Mouse (Mus musculus): ENCODE data around the gene Fbp2.

Gene Fbp2

GRCm38 (mm10) chr13:62857941-62858915, at the start of gene Fbp2:
Gene Fbp2, minus strand, starts transcription at chr13:62858422.
- DNase-seq (ENCODE audit: inconsistent age in 2 of 2, low spot score in 1 of 2): no peak

DNA sequence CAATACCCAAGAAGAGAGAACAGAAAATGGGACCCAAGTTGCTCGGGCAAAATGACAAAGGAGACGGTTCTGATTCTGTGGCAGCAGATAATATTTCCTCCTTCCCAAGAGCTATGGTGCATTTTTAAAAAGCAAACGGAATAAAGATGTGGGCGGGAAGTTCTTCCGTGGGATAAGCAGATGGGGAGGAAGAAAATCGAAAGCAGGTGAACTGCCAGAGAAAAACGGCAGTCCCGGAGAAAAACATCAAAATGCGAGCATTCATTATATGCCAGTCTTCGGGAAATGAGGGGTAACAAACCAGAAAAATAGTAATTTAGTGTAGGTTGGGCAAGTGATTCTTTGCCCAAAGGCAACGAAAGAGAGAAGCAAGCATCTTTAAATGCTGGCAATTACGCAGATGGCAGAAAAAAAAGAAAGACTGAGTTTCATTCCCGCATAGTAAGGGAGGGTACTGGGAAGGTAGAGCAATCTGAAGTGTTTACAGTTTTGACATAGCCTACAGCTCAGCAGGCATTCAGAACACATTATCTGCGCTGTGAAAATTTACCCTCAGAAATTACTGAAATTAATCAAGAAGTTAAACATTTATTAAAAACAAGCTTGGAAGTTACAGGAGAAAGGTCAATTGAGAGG, 49.4 kb upstream of the Fbp2 start:
- no peak for DNase-seq (ENCODE audit: inconsistent age in 2 of 2, low spot score in 1 of 2)

GRCm38 (mm10) chr13:62901139-62901538, 42.9 kb upstream of the Fbp2 start:
- no peak for DNase-seq (ENCODE audit: inconsistent age in 2 of 2, low spot score in 1 of 2)

DNA sequence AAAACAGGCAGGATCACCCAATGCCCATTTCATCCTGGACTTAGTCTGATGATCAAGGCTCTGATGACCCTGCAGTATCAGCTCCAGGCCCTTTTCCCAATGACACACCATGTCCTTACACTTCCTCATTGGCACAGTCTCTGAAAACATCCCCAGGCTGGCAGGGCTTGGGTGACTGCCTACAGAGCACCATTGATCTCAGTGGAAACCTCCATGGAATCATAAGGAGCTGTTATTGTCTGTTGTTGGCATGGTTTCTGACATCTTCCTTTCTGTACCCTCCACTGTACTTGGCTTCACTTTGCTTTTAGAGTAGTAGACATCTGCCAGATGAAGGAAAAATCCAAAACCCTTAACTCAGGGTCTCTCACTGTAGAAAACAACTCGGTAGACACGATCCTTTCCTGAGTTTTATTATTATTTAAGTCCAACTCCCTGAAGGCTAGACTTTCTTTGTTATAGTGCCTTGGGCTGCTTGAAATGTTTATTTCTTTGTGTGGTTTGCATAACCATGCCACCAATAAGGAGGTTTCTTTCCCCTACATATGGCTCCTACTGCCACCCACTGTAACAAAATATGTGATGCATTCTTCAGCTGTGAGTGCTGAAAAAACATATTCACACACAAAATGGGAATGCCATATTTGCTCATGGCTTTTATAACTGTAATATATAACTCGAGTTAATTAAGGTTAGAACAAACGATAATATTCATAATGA, 39.9 kb upstream of the Fbp2 start:
- DNase-seq (ENCODE audit: inconsistent age in 2 of 2, low spot score in 1 of 2): no peak

DNA sequence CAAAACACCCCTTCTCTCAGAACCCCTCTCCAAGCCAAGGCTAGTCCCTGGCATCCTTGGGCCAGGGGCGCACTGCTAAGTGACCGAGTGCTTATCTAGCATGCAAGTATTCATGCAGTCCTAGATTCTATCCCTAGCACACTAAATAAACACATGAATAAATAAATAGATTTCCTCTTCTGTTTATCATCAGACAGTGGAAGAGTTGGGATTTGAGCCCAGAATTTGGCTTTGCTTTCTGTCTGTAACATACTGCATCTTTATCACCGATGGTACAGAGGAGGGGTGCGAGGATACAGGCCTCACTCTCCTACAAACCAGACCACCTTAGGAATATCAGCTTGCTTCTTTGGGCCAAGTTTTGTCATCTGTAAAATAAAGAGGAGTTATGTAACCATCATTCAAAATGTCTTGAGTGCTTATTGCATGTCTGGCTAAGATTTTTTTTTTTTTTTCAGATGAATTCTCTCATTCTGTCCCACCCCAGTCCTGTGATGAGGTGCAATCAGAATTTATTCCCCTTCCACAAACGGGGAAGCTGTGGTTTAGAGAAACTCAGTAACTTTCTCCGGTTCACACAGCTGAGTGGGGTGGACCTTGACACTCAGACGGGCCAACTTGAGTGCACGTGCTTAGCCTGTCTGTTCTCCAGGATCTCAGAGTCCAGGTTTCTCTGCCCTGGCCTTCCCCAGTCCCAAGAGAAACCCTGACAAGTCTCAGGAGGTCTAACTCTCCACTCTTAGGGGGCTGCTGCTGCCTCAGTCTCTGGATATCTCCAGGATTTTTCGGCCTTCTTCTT, 35.0 kb upstream of the Fbp2 start:
- DNase-seq (ENCODE audit: inconsistent age in 2 of 2, low spot score in 1 of 2): no peak

DNA sequence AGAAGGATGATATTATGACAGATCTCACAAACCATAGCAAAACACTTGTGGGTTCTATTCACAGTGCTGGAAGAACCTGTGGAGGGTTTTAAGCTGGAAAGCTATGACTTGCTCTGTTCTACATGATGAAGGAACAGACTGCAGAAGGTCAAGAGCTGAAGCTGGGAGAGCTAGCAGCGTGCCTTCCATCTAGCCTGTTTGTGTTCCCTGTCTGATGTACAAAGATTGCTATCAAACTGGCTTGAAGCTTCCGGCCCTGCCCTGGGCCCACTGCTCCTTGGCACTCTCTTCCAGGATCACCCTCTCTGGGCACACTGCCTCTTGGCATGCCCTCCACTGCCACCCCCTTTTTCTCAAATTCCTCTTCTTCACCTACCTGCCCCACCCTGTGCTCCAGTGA, 31.1 kb upstream of the Fbp2 start:
- DNase-seq (ENCODE audit: inconsistent age in 2 of 2, low spot score in 1 of 2): no peak

DNA sequence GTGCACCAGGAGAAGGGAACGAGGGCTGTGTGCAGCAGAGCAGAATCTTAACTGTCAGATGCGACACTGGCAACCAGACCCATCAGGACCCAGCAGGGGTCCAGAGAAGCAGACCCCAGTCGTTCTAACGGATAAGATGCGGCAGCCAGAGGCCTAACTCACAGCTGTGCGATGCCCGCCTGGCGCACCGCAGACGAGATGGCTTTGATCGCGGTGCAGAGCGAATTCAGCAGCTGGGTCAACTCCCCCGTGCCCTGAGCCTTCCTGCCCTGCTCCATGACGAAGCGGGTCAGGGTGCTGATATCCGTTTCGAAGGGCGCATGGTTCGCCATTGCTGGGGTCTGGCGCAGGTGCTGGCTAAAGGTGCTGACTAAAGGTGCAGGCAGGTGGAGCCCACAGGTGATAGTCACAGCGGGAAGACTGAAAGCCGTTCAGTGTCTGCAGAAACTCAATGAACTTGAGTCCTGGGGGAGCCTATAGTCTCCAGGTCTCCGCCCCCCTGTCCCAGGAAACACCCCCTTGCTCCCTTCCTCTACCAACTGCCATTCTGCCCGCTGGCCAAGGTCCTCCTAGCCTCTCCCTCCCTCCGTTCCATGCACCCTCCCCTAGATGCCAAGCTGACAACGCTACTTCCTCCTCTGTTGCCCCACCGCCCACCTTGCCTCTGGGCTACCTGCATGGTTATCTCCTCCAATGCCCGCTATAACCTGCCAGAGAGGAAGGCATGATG, 29.7 kb upstream of the Fbp2 start, which contains the start of gene Fbp1:
Fbp1 (minus strand) TSS at position 571 of the 730 bp plus-strand sequence.
- DNase-seq (ENCODE audit: inconsistent age in 2 of 2, low spot score in 1 of 2): no peak

DNA sequence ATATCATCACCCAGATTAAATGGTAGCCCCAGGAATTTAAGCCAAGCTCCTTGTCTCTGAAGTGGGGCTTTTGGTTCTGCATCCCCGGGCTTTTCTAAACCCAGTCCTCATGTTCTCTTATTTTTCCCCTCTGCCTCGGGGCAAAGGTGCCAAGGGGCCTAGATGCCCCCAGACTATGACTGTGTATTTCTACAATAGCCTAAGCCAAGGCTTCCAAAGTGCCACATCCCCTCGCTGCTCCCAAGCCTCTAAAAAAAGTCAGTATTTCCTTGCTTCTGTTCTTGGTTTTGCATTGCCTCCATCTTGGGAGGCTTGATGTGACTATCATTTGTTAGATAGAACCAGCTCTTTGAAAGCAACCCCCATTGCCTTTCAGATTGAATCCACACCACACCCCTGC, 26.3 kb upstream of the Fbp2 start:
- DNase-seq (ENCODE audit: inconsistent age in 2 of 2, low spot score in 1 of 2): no peak

DNA sequence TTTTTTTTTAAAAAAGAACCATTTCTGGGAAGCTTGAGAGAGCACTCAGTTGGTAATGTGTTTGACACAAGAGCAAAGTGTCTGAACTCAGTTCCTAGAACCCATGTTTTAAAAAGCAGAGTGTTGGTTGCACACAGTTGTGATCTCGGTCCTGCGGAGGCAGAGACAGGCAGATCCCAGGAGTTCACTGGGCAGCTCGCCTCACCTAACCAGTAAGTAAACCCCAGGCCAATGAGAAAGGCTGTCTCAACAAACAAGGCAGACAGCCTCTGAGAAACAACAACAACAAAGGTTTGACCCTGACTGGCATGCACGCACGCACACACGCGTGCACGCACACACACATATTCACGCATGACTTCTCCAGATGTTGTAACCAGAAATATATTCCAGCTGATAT, 25.7 kb upstream of the Fbp2 start:
- DNase-seq (ENCODE audit: inconsistent age in 2 of 2, low spot score in 1 of 2): no peak

GRCm38 (mm10) chr13:62883436-62883835, 25.2 kb upstream of the Fbp2 start:
- DNase-seq (ENCODE audit: inconsistent age in 2 of 2, low spot score in 1 of 2): peak in 1 of 2 experiments; percentile 74

GRCm38 (mm10) chr13:62882856-62883255, 24.6 kb upstream of the Fbp2 start:
- DNase-seq (ENCODE audit: inconsistent age in 2 of 2, low spot score in 1 of 2): no peak

DNA sequence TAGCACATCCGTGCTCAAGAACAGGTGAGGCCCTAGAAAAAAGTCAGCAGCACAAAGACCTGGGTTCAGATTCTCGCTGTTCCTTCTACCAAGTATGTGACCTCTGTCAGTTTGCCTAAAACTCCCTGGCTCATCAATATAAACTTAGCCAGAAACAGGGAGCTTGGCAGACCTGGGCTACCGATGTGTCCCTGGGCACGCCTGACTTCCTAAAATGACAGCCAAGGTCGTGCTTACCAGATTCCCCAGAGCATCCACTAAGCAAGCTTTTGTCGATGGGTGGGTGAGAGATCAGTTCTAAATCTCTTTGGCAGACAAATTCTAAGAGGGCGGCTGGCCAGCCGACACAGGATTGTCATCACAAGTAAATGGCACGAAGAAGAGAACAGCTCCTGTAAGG, 23.1 kb upstream of the Fbp2 start:
- DNase-seq (ENCODE audit: inconsistent age in 2 of 2, low spot score in 1 of 2): peak in 1 of 2 experiments; percentile 65

DNA sequence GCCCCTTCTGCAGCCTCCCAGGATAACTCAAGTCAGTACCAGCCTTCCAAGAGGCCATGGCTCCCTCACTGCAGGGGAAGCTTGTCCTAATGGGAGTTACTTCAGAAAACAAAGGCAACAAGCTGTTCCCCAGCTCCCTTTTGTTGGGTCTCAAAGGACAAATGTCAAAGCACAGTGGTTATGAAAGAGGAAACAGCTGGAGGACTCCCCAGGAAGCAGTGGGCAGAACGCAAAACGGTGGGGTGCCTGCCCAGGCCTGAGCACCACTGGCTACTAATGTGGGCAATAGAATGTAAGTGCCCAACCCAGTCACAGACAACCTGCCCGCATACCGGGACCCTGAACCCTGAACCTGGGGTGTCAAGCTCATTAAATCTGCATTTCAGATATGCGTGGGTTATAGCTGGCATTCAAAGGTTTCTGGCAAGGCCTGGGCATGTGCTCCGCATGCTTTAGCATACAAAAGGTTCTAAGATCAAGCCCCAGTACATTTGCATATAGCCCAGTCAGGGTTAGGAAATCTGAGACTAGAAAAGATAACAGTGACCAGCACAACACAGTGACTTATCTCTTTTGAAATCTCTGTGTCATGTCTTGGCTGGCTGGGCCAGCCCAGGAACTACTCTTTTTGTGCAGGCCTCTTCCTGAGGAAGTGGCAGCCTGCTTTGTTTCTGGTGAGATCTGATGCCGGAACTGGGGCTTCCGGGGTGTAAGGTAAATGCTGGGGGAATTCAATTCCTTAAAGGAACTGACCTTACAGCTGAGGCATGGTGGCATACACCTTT, 21.8 kb upstream of the Fbp2 start:
- peak in 1 of 2 experiments; percentile 40 for DNase-seq (ENCODE audit: inconsistent age in 2 of 2, low spot score in 1 of 2)

- no peak for DNase-seq (ENCODE audit: inconsistent age in 2 of 2, low spot score in 1 of 2)
These were observed 21.2 kb upstream of the Fbp2 start for GRCm38 (mm10) chr13:62879411-62879810.

DNA sequence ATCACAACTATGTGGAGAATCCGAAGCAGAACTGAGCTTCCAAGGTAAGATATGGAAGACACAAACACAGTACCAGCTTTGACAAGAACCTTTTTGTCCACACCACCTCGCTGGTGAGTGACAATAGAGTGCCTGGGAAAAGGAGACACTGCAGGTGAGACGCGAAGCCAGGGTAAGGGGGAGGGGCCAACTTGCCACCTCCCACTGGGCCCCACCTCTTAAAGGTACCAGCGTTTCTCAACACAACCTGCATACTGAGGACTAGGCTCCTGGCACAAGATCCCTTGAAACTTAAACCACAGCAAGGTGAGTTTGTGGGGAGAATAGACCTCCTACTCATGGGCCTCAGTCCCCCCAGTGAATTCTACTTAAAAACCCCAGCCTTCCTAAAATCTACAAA, 19.0 kb upstream of the Fbp2 start:
- no peak for DNase-seq (ENCODE audit: inconsistent age in 2 of 2, low spot score in 1 of 2)

GRCm38 (mm10) chr13:62876111-62876510, 17.9 kb upstream of the Fbp2 start:
- no peak for DNase-seq (ENCODE audit: inconsistent age in 2 of 2, low spot score in 1 of 2)

DNA sequence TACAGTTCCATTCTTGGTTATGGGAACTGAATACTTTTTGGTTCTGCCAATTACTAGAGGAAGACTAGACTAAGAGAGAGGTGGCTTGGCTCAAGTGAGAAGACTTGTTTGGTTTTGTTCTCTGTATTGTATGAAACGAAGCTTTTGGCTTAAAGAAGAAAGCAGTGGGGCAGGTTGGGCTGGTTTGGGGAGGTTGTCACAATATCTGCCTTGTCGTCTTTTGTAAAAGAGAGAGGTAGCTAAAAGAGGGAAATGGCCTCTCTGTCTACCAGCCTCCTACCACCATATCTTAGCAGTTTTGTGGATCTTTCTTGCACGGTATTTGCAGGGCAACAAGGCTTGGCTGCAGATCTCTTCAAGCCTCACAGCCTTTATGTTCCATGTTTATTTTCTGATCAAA, 14.0 kb upstream of the Fbp2 start:
- no peak for DNase-seq (ENCODE audit: inconsistent age in 2 of 2, low spot score in 1 of 2)

GRCm38 (mm10) chr13:62870605-62871004, 12.4 kb upstream of the Fbp2 start:
- DNase-seq (ENCODE audit: inconsistent age in 2 of 2, low spot score in 1 of 2): no peak

- DNase-seq (ENCODE audit: inconsistent age in 2 of 2, low spot score in 1 of 2): no peak
These were observed 8.6 kb upstream of the Fbp2 start for GRCm38 (mm10) chr13:62866817-62867216.
